Mouse (Mus musculus): ENCODE results near the gene AB124611. TPM values are rescaled to one million over a fixed set of nuclear protein-coding genes. Genes with fewer than 3 reads are reported as not detected.
"Not testable (repeated sequence)": the region's sequence is repeated elsewhere in the genome, so short reads cannot be mapped to it uniquely, and the experiment has no call there.

The AB124611 gene
- total RNA-seq, 2 experiments from 2014 or later = 1.5 to 4.3 TPM

DNA sequence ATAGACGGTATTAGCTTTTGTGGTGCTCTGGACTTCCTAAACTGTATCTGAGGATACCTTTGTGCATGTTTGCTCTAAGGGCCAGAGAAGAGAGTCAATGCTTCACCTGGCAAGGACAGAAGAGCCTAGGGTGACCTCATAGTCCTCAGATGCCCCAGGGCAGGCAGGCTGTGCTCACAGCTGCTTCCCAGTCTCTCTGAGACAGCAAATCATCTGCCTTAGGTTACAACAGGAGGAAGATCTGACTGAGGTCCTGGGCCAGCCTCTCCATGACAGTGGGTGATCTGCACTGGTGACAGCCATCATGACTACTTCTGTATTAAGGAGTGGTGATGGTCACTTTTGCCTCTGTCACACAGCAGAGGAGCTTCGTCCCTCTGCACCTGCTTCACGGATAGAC, 33.2 kb downstream of the AB124611 start:
- no peak for DNase-seq (ENCODE audit: low spot score in 2 of 2)

DNA sequence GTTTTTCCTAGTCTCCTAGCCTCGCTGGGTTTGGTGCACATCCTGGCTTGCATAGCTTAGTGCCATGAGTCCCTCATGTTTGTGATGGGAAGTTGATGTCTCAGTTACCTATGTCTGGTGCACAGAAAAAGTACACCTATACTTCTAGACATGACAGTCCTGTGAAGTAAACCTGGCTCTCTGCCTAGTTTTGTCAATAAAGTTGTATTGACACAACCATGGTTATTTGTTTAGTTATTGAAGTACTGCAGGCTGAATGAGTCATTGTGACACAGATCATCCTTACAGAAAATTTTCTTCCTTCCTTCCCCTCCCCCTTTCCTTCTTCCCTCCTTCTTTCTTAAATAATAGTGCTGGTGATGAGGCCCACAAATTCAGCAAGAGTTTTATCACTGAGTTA, 38.4 kb downstream of the AB124611 start:
- DNase-seq (ENCODE audit: low spot score in 2 of 2) = no peak

DNA sequence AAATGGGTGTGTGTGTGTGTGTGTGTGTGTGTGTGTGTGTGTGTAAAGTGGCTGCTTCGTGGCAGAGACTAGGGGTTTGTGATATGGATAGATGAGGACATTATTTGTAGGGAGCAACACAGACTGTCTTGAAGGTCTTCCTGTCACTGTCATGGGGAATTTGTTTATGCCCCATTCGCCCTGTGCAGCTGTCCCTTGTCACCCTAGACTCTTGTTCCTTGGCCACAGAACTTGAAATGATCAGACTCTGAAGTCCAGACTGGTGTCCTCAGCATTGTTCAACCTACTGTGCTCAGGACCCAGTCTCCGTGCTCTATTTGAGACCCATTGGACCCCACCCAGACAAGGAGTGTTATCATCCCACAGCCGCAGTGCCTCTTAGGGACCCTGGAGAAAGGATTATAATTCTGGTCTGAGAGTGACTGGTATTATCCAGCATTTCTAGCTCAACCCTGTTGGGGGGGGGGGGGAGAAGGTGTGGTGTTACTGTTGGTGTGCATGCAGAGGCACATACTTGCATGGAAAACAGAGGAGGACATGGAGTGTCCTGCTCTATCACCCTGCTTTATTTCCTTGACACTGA, 39.1 kb downstream of the AB124611 start:
- no peak for DNase-seq (ENCODE audit: low spot score in 2 of 2)

DNA sequence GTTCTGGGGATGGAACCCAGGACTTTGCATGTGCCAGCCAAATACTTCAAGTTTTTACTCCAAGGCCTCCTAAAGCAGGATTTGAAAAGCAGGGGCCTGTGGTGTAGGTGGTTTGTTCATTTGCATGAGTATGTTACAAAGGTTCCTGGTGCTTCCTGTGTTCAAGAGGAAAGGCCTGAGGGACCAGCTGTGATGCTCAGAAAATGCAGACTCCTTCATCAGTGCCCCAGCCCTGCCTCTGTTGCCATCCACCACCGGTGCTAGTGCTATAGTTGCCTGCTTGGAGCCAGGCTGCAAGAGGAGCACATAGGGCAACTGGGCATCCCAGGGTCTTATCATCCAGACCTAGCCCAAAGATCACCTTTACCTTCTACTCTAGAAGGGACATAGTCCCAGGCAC, 40.6 kb downstream of the AB124611 start:
- no peak for DNase-seq (ENCODE audit: low spot score in 2 of 2)

DNA sequence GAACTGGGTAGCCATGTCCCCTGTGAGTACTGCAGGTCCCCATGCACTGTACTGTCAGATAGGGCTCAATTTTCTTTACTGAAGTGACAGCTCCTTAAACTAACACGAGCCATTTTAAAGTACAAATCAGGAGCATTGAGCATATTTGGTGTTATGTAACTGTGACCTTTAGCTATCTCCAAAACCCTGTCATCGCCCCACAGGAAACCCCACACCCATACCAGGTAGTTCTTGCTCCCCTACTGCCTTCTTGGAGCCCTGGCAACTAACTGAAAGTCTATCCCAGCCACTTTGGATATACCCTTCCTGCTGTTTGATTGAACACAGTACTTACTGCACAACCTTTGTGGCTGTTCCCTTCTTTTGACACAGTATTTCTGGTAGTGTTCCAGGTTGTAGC, 41.1 kb downstream of the AB124611 start:
- no peak for DNase-seq (ENCODE audit: low spot score in 2 of 2)

DNA sequence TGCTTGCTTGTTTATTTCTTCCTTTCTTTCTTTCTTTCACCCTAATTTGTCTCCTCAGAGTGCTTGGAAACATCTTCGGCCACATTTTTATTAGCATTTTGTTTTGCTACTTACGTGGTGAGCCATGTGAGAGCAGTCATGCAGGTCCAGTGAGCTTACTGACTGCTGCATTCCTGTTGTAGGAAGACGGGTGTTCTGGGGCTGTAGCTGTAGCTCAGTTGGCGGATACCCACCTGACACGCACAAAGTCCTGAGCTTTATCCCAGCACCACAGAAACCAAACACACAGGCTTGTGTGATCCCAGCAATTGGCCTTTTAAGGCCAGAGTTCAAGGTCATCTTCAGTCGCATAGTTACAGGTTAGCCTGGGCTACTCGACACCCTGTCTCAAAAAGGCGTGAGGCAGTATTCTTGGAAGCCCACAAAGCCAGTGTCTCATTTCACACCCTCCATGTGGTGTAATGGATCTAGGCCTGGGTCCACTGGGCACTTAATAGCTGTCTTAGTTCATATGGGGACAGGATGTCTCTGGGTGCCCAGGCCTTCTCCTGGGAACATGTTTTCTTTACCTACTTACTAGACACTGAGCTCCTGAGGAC, 42.8 kb downstream of the AB124611 start:
- no peak for DNase-seq (ENCODE audit: low spot score in 2 of 2)

DNA sequence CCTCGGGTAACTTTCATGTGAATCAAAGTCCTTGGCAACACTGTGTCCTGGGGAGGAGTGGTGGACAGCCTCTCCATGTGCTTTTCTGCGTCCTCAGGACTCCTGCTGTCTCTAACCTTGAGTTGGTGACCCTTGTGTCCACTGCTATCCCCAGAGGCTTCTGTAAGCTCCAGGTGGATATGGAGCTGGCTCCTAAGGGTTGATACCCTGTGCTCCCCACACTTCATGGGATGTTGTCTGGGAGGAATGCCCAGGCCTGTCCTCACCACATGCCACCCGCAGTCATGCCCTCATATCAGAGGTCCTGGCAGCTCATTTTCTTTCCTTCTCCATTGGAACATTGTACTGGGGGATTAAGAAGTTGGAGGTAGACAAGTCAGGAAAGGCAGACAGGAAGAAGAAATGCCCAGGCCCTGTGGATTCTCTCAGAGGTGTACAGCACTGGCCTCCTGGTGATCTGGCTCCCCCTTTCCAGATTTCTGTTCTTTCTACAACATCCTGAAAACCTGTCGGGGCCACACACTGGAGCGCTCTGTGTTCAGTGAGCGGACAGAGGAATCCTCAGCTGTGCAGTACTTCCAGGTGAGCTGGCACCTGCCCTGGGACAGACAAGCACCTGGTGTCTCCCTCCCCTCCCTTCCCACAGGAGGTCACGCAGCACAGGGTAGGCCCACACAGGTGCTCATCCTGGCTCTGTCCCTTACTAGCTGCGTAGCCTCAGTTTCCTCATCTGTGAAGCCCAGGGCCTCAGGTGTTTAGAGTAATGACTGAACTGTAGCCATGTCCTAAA, 48.2 kb downstream of the AB124611 start:
- DNase-seq (ENCODE audit: low spot score in 2 of 2) = no peak

DNA sequence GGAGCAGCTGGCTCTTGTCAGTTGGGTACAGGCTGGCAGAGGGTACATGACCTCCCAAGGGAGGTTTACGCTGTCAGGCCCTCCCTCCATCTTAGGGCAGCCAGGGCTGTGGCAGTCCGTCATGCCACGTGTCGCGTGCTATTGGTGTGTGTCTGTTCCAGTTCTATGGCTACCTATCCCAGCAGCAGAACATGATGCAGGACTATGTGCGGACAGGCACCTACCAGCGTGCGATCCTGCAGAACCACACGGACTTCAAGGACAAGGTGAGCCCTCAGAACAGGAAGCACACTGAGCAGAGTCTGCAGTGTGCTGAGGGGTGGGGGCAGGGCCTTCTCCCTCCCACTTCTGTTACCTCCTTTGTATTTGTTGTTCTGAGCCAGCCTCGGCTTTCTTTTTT, 49.3 kb downstream of the AB124611 start:
- DNase-seq (ENCODE audit: low spot score in 2 of 2) = no peak

DNA sequence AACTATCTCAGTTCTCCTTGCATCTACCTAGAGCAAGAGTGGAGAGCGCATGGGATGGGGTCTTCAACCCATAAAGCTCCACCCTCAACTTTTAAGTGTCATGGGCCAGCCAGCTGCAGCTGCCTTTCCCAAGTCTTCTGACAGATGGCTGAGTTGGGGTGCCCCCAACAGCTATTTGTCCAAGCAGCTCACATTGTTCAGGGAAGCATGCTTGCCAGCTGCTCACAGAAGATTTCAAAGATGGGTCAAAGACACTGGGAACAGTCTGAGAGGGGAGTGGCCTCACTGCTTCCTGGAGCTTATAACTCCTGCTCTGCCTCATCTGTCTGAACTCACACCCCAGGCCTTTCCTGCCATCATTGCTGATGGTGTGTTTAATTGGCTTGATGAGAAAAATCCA, 50.3 kb downstream of the AB124611 start:
- DNase-seq (ENCODE audit: low spot score in 2 of 2) = no peak

DNA sequence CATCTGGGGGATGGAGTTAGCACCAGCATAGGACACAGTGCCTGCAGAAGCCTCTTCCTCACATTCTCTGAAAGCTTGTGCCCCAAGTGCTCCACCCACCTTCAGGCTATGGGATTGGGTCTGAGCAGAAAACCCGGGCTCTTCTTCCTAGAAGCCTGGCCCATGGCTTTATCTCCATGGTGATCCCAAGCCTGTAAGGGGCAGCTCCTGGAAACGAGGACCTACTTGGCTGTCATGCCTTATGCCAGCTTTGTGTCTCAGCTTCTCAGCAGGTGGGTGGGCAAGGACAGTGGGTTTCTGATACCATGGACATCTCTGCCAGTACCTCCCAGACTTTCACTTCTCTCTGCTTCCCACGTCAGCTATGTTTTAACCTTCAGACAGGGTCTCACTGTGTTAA, 52.2 kb downstream of the AB124611 start:
- DNase-seq (ENCODE audit: low spot score in 2 of 2) = no peak

DNA sequence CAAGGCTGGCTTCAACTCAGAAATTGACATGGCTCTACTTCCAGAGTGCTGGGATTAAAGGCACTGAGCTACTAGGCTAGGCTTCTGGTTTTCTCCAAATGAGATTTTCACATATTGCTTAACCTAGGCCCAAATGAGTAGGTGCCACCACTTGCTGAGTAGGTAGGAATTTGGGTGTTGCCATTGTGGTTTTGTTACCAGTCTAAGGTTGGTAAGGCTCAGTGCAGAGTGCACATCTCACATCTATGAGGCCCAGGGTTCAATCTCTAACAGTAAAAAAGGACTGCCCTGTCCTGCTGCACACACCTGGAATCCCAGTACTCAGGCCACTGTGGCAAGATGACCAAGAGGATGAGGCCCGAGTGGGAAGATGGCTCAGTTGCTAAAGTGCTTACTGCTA, 59.4 kb downstream of the AB124611 start:
- no peak for DNase-seq (ENCODE audit: low spot score in 2 of 2)

DNA sequence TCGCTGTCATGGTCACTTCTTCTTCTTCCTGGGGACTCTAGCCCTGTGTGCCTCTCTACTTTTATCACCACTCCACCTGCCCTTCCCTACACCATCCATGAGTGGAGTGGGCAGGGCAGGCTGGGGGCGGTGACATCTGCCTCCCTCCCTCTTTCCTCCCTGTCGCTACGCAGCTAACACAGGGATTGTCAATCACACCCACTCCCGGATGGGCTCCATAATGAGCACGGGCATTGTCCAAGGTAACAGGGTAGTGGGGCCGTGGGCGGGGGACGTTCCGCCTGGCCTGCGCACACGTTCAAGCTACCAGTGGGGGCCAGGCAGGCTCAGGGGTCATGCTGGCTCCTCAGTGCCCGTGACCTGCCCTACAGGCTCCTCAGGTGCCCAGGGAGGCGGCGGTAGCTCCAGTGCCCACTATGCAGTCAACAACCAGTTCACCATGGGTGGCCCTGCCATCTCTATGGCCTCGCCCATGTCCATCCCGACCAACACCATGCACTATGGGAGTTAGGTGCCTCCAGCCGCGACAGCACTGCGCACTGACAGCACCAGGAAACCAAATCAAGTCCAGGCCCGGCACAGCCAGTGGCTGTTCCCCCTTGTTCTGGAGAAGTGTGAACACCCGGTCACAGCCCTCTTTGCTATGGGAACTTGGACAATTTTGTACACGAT, 61.8 kb downstream of the AB124611 start:
- no peak for DNase-seq (ENCODE audit: low spot score in 2 of 2)

DNA sequence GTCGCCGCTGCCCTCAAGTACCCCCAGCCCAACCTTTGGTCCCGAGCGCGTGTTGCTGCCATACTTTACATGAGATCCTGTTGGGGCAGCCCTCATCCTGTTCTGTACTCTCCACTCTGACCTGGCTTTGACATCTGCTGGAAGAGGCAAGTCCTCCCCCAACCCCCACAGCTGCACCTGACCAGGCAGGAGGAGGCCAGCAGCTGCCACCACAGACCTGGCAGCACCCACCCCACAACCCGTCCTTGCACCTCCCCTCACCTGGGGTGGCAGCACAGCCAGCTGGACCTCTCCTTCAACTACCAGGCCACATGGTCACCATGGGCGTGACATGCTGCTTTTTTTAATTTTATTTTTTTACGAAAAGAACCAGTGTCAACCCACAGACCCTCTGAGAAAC, 62.4 kb downstream of the AB124611 start:
- DNase-seq (ENCODE audit: low spot score in 2 of 2) = no peak

DNA sequence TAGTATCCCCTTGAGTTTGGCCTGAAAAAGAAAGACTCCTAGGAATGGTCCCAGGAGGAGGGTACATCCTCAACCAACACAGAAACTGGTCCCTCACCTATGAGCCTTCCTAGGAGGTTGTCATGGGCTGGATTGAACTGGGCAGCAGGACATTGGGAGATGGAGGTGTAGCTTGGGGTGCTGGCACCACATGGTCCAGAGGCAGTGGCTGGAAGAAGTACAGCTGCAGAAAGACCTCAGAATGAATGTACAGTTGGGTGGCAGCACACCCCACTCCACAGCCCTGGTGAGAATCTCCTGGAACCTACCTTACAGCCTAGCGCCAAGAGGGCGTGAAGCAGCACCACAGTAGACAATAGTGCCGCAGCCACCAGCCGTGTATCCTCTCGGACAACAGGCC, 63.6 kb downstream of the AB124611 start:
- DNase-seq (ENCODE audit: low spot score in 2 of 2) = no peak

DNA sequence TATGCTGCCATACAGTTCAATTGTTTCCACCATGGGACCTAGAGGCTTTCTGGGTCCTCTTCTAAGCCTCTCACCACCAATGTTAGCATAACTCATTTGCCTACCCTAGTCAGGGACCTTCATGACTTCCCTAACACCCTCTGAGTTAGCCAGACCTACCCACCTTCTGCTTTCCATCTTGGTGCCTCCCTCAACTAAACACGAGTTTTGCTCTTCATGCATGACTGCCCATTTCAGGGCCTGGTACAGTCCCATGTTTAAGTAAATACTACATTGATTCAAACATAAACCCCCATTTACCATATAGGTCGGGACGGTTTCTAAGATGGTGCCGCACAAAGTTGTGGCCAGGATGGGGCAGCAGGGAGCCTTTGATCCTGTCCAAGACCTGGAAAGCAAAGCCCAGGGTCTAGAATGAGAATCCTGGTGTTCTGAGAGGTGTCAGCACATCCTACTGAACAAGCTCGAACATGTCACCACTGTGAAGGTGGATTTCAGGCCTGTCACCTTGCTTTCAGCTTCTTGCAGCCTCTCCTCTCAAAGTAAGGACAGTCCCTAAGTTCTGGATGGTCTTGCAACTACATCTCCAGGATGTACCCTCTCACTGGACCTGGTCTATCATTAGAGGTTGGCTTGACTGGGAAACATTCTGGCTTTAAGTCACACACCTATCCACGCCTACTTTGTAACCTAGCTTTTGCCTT, 65.3 kb downstream of the AB124611 start:
- no peak for DNase-seq (ENCODE audit: low spot score in 2 of 2)

DNA sequence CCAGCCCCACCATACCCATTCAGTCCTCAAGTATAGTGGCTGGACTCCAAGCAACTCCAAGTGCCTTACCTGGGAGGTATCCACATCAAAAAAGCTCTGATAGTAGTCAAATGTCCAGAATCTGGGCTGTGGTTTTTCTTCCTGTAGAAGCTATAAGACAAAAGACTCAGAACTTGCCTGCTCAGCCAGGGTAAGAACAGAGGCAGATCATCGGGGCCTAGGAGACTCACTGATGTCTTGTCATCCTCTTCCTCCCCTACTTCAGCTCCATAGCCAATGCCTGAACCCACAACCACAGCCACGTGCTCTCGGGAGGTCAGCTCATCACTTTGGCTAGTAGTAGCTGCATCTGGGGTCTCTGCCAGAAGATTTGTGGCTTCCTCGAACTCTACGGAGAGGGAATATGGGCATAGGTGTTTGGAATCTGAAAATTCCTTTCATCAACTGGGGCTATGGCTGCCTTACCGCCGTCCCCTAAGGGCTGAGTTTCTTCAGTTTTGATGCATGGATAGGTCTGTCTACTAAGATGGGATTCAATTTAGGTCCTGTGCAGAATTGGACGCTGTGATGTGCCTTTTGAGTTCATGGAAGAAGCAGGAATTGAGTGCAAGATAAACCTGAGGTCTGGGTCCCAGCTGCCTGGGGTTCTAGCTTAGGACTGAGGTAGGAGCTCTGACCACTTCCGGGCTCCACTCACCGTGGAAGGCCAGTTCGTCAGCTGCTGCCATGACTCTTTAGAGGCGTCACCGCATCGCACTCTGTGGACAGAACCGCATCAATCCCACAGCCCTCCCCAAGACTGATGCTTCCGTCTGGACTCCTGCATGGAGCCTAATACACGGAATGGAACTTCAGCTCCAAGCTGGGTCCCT, 66.1 kb downstream of the AB124611 start:
- DNase-seq (ENCODE audit: low spot score in 2 of 2) = no peak

DNA sequence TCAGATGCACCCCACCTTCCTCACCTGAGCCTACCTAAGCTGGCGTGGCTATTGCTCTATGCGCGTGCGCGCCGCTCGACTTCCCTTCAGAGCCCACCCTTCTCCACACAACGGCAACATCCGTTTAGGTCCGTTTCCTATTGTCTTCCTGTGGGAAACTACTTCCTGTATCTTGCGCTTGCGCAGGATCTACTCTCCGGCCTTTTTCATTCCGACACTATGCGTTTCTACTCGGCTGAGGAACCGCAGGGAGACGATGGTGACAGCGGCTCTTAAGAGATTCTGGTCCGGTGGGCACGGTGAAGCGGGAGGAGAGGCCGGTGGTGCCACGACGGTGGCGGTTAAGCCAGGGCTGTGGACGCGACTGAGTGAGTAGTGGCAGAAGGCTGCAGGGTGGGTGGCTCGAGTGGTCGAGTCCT, 66.7 kb downstream of the AB124611 start, which contains the start of the genes Timm29 and Yipf2:
Timm29 (plus strand) TSS at position 20 of the 419 bp plus-strand sequence.
Yipf2 (minus strand) TSS at position 126 of the 419 bp plus-strand sequence.
- DNase-seq (ENCODE audit: low spot score in 2 of 2) = peak; percentile 74 to 79

DNA sequence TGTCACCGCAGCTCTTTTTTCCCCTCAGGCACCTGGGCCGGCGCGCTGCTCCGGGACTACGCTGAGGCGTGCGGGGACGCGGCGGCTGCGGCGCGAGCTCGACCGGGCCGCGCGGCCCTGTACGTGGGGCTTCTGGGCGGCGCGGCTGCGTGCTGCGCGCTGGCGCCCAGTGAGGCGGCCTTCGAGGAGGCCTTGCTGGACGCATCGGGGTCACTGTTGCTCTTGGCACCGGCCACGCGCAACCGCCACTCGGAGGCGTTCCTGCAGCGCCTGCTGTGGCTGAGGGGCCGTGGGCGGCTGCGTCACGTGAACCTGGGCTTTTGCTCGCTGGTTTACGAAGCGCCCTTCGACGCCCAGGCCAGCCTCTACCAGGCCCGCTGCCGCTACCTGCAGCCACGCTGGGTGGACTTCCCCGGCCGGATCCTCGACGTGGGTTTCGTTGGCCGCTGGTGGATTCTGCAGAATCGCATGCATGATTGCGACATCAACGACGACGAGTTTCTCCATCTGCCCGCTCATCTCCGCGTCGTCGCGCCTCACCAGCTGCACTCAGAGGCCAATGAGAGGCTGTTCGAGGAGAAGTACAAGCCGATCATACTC, 67.2 kb downstream of the AB124611 start:
- DNase-seq (ENCODE audit: low spot score in 2 of 2) = peak; percentile 65 to 70

DNA sequence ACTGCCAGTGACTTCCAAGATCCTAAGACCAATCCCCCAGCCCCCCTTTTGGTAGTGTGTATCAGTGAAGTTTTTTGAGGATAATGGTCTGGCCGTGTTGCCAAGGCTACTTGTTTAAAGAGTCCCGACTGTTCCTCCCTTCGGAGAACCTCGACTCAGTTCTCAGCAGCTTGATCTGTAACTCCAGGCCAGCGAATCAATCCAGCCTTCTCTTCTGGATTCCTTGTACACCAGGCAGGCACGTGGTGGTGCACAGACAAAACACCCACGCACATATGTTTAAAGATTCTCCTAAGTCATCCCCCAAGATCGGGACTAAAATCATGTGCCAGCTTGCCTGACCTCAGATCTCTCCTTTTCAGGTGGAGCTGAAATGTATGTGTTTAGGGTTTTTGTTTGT, 68.4 kb downstream of the AB124611 start:
- not testable (repeated sequence) for DNase-seq (ENCODE audit: low spot score in 2 of 2)

DNA sequence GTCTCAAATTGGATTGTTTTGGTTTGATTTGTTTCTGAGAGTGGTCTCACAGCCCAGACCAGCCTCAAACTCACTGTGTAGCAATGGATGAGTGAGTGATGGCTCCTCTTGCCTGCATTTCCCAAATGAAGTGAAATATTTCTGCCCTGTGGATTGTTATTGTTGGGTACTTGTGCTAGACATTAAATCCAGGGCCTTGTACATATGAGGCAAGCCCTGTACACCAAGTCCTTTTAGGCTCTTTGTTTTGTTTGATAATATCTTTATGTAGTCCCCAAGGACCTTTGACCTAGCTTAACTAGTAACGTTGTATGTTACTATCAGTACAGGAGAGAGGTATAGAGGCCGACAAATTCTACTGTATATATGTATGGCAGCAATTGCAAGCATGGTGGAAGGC, 68.9 kb downstream of the AB124611 start:
- no peak for DNase-seq (ENCODE audit: low spot score in 2 of 2)
